Mouse (Mus musculus) left cerebral cortex, adult 9 months (tissue): Measurements from ENCODE around the gene Itch.
"Not testable (repeated sequence)": the region's sequence is repeated elsewhere in the genome, so short reads cannot be mapped to it uniquely, and the experiment has no call there.

Experiments used
- DNase-seq, 2 experiments: peaks; one replicate each; pipeline ENCODE4 v3.0.0; 2022; ENCODE audit warnings: low spot score in 2 of 2

Gene Itch

GRCm38 (mm10) chr2:155133011-155133976 is at the start of gene Itch:
Itch (plus strand) TSS chr2:155133509.
- peak; percentile 77 to 91 for DNase-seq

- no peak for DNase-seq
Observed at GRCm38 (mm10) chr2:155084546-155084945, 48.8 kb upstream of the Itch start.

GRCm38 (mm10) chr2:155086328-155086727 is 47.0 kb upstream of the Itch start:
- DNase-seq: no peak

- no peak for DNase-seq
Observed at GRCm38 (mm10) chr2:155088264-155088663, 45.0 kb upstream of the Itch start.

GRCm38 (mm10) chr2:155090909-155091742 is 42.2 kb upstream of the Itch start:
- DNase-seq: no peak

GRCm38 (mm10) chr2:155091743-155092075 is 41.6 kb upstream of the Itch start:
- DNase-seq: no peak

- DNase-seq: no peak
Observed at GRCm38 (mm10) chr2:155093418-155093817, 39.9 kb upstream of the Itch start.

- no peak for DNase-seq
Observed at GRCm38 (mm10) chr2:155098720-155099380, 34.5 kb upstream of the Itch start.

GRCm38 (mm10) chr2:155099421-155099820 is 33.9 kb upstream of the Itch start:
- DNase-seq: peak; percentile 47 to 52

GRCm38 (mm10) chr2:155099994-155100795 is 33.1 kb upstream of the Itch start:
- no peak for DNase-seq

GRCm38 (mm10) chr2:155100796-155101259 is 32.5 kb upstream of the Itch start:
- DNase-seq: no peak

GRCm38 (mm10) chr2:155101761-155102181 is 31.5 kb upstream of the Itch start:
- no peak for DNase-seq

- DNase-seq: no peak
Observed at GRCm38 (mm10) chr2:155103607-155104006, 29.7 kb upstream of the Itch start.

- not testable (repeated sequence) for DNase-seq
Observed at GRCm38 (mm10) chr2:155107276-155107675, 26.0 kb upstream of the Itch start.

GRCm38 (mm10) chr2:155115216-155115830 is 18.0 kb upstream of the Itch start:
- no peak for DNase-seq

GRCm38 (mm10) chr2:155133977-155134860 is 910 bp downstream of the Itch start:
- peak in 1 of 2 experiments; percentile 14 for DNase-seq

GRCm38 (mm10) chr2:155135092-155135491 is 1.8 kb downstream of the Itch start:
- DNase-seq: no peak

- no peak for DNase-seq
Observed at GRCm38 (mm10) chr2:155135534-155135933, 2.2 kb downstream of the Itch start.

GRCm38 (mm10) chr2:155140986-155141385 is 7.7 kb downstream of the Itch start:
- no peak for DNase-seq
